Mouse (Mus musculus) hematopoietic stem cell, adult 5-6 weeks (primary cell): ENCODE results near the gene Ilf3. TPM values are rescaled to one million over a fixed set of nuclear protein-coding genes. Genes with fewer than 3 reads are reported as not detected.

ENCODE experiments used
- ATAC-seq, 2 experiments: fragments of 125-278 bp in 1 of 2; replicated peaks in 1 of 2; 2 replicates each; pipeline ENCODE4 v1.8.0; 2016 to 2017; ENCODE audit warnings: inconsistent platforms in 2 of 2, mild to moderate bottlenecking in 2 of 2, moderate number of reproducible peaks in 2 of 2, low read depth in 1 of 2, moderate TSS enrichment in 1 of 2; ENCODE audit not compliant: low FRiP score in 2 of 2, poor library complexity in 2 of 2, severe bottlenecking in 2 of 2, insufficient read depth in 1 of 2, low TSS enrichment in 1 of 2
- total RNA-seq: library from RNA; stranded (forward); fragments of 172-1452, 232-1000 nt; gene quantifications from 2 replicates; pipeline ENCODE4 v1.2.3, GENCODE M21; 2017

The Ilf3 gene
- total RNA-seq, 1 experiment from 2014 or later, result 163 TPM

DNA sequence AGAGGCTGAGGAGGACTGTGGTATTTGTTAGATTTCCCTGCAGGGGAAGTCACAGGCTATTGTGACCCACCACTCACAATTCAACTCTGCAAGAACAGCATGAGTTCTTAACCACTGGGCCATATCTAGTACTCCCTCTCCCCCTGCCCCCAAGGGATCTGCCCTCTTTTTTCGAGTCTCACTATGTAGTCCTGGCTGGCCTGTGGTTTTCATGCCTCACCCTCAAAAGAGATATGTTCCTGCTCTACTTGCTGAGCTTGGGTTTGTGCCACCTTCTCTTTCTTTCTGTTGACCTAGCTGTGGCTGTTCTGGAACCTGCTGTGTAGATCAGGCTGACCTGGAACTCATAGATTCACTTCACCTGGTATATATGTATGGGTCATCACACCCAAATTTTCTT, 4.8 kb downstream of the Ilf3 start:
- no peak for ATAC-seq

- no peak for ATAC-seq
Observed at GRCm38 (mm10) chr9:21379195-21379594, 11.5 kb downstream of the Ilf3 start.

DNA sequence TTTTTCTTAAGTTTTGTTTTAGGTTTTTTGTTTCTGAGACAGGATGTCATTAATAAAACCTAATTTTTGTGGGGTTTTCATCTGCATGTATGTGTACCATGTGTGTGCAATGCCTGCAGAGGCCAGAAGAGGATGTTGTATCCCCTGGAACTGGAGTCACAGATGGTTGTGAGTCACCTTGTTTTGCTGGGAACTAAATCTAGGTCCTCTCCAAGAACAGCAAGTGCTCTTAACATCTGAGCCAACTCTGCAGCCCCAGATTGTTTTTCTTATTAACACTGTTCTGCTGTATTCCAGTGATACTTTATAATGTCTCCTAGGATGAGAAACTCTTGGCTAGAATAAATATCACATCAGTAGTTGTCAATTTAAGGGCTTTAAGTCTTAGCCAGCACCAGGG, 13.2 kb downstream of the Ilf3 start:
- no peak for ATAC-seq

DNA sequence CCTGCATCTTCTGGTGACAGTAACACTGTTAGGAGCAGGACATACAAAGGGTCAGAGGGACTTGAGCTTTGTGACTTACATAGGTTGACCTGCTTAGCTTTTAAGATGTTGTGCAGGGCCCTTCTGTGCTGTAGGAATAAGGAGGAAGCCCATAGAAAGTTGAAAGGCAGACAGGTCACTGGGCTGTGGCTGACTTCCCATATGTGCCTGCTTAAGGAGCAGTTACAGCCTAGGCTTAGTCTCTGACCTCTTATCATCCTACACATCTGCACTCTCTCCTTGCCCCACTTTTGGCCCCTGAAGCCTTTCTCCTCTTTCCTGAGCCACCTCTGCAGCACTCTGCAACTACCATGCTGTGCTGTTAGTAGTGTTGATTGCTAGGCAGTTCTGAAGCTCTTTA, 16.3 kb downstream of the Ilf3 start:
- ATAC-seq, result no peak

- no peak for ATAC-seq
Observed at GRCm38 (mm10) chr9:21392646-21393175, 25.0 kb downstream of the Ilf3 start.

DNA sequence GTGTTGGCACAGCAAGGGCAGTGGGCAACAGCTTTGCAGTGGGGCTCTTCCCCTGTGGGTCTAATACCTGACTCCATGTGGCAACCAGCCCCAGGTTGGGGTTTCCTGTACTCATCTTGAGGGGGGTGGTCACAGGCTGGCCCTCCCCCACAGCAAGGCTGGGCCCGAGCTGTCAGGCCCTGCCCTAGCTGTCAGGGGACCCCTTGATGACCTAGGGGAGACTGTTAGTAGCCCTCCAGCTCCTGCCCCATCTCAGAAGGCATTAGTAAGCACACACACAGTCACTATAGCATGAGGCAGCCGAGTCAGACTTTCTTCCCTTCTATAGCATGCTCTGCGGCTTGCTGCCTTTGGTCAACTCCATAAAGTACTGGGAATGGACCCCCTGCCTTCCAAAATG, 28.0 kb downstream of the Ilf3 start:
- no peak for ATAC-seq

- ATAC-seq, result no peak
Observed at GRCm38 (mm10) chr9:21397170-21397569, 29.5 kb downstream of the Ilf3 start.

DNA sequence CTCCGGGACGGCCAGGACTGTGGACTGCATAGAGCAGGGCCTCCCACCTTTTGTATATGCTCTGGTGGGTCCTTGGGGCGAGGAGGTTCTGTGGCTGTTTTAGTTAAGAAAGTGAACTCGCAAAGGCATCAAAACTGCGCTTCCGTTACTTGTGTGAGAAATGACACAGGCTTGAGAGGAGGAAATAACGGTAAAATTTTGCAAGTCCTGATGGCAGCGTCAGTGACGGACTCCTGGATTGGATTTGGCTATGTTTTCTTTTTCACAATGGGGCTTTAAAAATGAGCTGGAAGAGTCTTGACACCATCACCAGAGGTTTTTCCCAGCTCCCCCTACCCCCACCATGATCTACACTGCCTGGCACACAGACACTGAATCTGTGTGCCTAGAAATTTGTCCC, 33.4 kb downstream of the Ilf3 start:
- ATAC-seq, result no peak

DNA sequence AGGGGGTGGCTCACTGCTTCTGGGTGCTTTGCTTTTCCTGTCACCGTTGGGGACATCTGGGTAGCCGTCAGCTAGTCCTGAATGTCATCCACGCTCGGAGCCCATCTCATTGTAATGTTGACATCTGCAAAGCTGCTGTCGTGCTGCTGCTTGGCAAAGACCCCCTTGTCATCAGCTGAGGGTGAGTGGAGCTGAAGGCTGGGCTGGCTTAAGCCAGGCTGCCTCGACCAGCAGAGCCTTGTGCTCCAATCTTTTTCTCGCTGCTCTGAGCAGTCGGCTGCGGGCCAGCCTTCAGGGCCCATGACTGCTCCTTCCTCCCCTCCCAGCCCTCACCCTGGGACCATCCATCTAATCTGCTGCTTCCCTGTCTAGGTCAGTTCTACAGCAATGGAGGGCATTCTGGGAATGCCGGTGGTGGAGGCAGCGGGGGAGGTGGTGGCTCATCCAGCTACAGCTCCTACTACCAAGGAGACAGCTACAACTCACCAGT, 35.1 kb downstream of the Ilf3 start:
- no peak for ATAC-seq

DNA sequence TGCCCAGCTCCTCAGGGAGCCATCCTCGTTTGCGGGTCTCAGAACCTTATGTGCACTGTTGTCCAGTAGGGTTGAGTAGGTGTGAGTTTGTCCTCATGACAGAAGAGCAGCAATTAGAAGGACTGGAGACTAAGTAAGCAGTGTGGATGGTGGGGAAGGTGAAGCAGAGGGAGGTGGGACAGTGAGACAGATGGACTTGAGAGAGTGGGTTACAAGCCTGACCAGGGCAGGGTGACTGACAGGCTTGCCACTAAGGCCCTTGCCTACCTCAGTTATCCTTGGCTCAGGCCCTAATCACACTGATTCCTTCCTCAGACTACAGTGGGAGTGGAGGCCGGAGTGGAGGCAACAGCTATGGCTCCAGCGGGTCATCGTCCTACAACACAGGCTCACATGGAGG, 36.1 kb downstream of the Ilf3 start:
- no peak for ATAC-seq

GRCm38 (mm10) chr9:21405525-21405924, 37.9 kb downstream of the Ilf3 start:
- ATAC-seq, result no peak

GRCm38 (mm10) chr9:21407951-21408350, 40.3 kb downstream of the Ilf3 start:
- no peak for ATAC-seq

GRCm38 (mm10) chr9:21408624-21409023, 41.0 kb downstream of the Ilf3 start:
- no peak for ATAC-seq

DNA sequence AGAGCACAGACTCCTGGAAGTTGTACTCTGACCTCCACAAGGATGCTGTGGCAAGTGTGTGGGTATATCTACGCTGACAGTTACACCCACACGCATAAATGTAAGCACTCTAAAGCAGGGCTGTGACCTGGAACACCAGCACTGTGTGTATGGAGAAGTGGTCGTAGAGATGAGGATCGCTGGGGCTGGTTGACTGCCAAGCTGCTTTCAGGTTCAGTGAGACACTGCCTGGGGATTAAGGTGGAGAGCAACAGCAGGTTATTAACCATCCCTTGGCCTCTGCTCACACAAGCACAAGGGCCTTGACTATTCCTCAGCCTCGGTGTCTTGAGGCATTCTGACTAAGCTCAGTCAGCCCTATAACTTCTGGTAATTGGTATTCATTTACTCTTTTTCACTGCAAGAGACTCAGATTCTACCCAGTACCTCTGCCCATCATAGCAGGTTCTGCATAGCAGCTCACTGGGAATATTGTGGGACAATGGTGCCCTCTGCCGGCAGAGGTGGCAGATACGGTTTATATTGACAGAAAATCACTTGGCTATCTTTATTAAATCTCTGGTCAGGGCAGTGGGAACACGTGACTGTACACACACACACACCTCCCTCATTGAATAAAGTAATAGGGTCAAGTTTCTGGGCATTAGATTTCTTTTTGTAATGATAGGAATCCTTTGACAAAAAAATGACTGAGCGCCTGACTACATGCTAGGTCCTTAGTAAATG, 42.1 kb downstream of the Ilf3 start:
- ATAC-seq, result peak; percentile 57 to 80

- peak; percentile 92 to 95 for ATAC-seq
Observed at GRCm38 (mm10) chr9:21411669-21412550, 44.2 kb downstream of the Ilf3 start, which contains the start of gene Qtrt1. Gene Qtrt1, plus strand, starts transcription at chr9:21411837.

GRCm38 (mm10) chr9:21417866-21418265, 50.2 kb downstream of the Ilf3 start:
- ATAC-seq, result no peak

- ATAC-seq, result no peak
Observed at GRCm38 (mm10) chr9:21419646-21420045, 52.0 kb downstream of the Ilf3 start.
